Mouse (Mus musculus) cerebellum, postnatal 25 days (tissue): ENCODE measurements at regions not wholly inside any gene's neighbourhood (a gene's known extent, or its start where the extent isn't known, plus 50 kb on each side); places are given as distances from the start of the nearest gene placed in this dataset.

ENCODE experiments used
- DNase-seq, 2 experiments: peaks; one replicate each; pipeline ENCODE4 v3.0.0; 2021; ENCODE audit warnings: mixed read lengths in 2 of 2

DNA sequence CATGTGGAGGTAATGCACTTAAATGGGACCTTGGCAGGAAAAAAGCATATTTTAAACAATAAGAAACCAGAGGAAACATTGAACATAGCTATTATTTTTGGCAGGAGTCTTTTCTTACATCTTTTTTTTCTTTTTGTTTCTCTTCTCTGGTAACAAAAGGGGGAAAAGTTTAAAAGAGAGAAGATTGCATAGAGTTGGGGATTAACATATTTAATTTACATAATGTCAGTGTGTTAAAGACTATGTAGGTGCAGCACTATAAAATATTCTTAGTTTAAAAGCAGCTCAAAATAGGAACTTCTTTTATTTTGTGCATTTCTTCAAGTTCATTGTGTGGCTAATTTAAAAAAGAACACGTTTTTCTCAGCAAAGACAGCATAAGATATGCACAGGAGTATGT is 1087.5 kb downstream of the Cdh11 start:
- DNase-seq: no peak

DNA sequence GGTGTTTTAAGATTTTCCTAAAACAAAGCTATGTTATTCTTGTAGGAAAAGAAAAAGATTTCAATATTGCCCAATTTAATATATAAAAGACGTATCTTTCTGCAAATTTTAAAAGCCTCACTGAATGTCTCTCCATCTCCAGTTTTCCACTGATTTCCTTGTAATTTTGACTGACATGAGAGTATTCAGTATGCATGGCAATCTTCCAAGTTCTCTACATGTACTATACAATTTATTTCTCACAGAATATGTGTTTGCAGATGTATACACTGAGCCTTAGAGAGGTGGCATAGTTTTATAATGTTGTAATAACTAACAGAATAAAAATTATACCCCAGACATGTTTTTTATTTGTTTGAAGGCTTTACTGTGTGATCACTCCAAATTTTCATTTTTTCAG is 1094.5 kb downstream of the Cdh11 start:
- no peak for DNase-seq

DNA sequence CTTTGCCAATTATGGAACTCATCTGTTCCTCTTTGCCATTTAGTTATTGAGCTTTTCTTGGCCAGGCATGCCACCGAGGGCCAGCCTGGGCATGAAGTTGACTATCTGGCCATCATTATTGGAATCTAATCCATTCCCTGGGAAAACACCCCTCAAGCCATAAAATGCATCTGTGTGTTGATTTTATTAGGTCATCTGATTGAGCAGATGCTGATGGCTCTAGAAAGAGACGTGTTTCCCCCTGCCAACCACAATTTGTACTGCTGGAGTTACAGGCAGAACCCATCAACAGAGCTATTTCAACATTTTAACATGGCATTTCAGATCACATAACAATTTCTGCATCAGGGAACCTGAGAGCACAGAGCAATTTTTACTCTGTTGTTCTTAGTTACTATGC is 1116.5 kb downstream of the Cdh11 start:
- DNase-seq: no peak

DNA sequence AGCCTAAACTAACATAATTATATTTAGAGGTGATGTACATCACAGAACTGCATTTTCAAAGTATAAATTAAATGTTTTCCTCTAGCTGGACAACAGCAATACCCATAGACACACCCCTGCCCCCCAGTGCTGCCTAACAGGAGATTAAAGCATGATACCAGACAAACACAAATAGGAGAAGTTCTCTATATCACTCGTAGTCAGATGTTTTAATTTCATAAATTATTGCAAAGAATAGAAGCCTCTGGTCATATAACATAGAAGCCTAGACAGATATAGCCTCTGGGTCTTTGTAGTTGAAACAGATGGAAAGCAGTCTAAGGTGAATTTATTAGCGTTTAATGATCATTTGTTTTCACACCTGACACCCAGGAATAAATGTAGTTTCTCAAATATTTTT is 1122.6 kb downstream of the Cdh11 start:
- no peak for DNase-seq

DNA sequence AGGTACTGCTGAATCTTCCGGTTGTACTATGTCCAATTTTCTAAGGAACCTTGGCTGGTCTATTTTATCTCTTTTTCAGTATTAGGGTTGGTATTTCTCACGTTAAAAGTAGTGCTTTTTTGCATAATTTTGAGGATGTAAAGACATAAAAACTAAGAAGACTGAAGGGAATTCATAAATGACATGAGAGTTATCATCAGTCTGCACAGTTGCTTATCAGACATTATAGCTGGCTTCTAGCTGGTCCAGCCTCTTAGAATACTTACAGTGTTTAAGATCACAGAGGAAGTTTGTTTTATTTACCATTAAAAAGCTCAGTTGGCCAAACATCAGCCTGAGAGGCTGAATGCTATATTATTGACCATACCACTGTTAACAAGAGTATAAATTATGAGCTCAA is 1130.2 kb downstream of the Cdh11 start:
- DNase-seq: no peak

DNA sequence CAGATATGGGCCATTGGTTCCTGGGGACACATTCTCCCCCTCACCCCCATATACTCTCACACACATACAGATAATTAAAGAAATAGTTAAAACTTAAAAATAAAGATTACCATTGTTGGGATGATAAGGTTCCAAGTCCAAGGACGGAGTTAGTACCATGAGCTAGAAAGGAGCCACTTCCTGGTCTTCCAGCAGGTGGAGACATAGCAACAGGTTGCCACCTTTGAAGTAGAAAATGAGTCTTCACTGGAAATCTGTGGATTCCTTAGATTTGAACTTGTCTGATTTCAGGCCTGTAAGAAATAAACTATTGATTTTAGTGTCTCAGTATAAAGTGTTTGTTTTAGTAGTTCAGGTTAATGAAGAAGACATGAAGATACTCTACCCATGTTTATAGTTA is 1156.6 kb downstream of the Cdh11 start:
- DNase-seq: no peak

DNA sequence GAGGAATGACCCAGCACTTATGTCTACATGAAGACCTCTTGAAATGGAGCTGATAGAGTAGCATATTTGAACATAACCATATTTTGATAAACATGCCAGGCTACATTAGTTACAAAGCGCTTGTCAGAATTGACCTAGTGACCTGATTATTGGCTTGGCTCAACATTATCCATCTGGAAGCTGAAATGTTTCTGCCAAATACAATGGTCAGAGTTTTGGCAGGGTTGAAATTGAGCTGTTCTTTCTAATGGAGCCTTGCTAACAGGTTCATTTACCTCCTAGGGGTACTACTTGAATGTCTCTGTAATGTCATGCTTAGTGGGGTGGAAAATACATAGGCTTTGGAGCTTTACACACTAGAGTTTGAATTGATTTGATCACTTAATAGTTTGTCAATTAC is 1163.5 kb downstream of the Cdh11 start:
- DNase-seq: peak in 1 of 2 experiments; percentile 3

DNA sequence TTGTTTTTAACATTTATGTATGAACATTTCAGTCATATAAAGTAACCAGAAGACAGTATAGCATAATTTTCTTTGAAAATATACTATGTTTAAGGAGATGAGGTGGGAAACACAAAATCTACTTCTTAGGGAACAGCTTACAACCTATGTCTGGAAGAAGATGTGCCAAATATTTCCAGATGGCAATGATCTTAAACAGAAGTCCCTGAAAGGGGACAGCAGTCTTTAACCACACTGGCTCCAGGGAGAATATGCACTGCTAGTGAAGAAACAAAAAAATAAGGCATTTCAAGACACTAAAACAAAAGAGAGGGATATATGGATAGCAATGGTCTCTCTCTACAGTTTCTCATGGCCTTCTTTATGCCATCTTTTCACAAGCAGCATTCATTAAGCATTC is 1194.3 kb downstream of the Cdh11 start:
- no peak for DNase-seq

DNA sequence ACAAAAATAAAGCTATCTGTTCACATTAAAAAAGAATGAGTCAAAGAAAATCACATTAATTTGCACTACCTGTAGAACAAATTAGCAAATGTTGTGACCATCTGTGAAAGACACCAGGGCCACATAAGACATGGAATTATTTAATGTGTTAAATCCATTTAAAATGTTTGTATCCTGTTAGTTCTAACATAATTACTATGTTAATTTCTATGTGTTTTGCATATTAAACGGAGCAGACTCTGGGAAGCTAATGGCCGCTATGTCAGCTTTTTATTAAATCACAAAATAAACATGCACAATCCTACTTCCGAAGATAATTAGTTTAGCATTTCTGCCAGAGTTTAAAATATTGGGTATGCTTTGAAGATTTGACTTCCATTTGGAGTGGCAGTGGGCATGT is 1194.8 kb downstream of the Cdh11 start:
- no peak for DNase-seq

DNA sequence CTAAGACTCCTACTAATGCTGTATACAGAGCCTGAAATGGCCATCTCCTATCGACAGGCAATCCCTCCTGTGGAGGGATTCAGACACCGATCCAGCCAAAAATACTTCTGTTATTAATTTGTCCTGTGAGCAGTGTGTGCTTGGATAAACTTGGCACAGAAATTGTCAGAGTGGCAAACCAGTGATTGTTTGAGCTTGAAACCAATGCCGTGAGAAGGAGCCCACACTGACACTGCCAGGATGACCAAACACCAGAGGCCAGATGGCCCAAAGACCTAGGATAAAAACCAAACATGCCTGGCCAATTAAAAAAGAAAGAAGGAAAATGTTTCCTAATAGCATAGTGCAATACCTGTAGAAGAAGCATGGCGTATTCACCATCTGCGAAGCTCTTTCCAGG is 1221.0 kb downstream of the Cdh11 start:
- DNase-seq: peak; percentile 35 to 52

DNA sequence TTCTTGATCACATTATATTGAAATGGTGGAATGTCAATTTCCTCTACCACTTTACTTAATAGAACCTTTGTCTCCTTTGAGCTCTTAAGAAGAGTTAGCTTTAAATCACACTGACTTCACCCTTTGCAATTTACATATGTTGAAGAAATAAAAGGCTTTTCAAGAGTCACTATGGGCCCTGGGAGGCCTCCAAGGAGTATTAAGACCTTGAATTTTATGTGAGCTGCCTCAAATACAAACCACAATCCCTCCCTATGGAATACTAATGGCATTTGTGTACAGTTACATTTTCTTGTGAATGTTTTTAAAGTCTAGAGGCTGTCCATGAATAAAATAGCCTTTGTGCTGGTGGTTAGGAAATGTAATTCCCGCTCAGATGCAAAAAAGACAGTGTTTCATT is 1262.7 kb downstream of the Cdh11 start:
- no peak for DNase-seq

DNA sequence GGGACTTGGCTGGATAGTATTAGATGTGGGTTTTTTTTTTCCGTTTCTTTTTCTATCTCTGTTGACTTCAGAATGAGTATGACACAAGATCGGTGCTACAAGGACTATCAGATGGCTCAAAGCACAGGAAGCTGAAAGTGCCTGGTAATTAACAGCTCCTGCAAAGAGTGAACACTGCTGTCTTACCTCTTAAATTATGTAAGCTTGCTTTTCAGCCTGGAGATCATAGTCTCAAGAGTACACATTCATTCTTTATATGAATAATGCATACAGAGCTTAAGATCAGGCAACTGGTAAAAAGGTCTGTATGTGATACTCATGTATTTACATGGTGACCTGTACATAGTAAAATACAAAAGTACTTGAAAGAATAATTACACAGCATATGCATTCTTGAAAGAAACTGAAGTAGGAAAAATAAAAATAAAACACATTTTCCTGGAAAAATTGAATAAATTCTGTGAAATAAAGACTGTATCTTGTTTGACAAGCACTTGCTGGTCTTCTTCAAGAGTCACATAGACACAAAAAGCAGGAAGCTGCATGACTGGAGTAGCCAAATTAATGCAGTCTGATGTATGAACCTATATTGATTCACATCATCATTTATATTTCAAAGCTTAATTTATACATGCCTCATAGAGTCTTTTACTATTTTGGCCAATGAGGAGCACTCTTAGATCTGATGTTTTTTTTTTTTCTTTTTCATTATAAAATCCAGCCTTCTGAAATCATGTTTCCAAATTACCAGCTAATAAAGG is 1306.7 kb downstream of the Cdh11 start:
- DNase-seq: no peak

DNA sequence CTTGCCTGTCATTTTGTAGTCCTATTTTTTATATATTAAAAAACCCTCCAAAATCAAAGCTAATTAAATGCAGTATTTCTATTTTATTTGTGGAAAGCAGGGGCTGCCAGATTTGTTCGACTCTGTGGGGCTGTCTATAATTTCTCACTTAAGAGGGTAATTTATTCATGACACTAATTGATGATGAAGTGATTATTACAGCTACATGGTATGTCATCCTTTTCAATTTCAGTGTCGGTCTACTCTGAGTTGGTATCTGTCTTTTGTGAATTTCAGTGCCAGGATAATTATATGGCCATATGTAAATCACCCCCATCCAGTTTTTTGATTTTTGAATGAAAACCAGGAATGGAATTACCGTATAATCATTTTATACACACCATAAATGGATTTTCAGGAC is 1319.1 kb downstream of the Cdh11 start:
- no peak for DNase-seq

DNA sequence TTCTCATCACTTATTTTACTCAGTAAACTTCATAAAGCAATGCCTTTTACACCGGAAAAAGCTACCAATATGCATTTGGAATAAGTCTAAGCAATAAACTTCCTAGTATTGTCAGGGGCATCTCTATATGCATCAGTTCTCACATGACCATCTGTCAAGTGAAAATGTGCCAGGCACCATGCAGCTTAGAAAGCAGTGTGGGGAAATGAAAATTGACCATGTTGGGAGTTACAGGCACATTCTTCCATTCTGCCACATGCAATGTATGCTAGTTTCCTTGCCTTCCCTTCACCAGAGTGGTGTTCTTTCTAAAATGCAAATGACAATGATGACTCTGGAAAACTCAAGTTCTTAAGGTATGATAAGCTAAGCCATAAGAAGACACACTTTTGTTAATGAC is 1322.9 kb downstream of the Cdh11 start:
- DNase-seq: peak; percentile 87 to 90

DNA sequence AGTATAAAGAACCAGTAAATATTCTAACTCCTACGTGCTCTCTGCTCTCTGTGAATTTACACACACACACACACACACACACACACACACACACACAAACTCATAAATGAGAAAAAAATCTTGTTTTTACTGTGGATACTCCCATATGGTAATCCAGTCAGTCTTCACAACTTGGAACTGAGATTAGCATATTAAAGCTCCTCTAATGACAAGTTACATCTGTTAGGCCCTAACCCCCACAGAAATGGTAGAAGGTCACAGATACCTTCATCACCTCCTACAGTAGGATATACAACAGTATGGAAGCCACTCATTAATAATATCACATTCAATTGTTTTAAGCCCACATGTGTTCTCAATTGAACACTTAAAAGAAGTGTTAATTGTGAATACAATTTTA is 1340.7 kb downstream of the Cdh11 start:
- DNase-seq: no peak

DNA sequence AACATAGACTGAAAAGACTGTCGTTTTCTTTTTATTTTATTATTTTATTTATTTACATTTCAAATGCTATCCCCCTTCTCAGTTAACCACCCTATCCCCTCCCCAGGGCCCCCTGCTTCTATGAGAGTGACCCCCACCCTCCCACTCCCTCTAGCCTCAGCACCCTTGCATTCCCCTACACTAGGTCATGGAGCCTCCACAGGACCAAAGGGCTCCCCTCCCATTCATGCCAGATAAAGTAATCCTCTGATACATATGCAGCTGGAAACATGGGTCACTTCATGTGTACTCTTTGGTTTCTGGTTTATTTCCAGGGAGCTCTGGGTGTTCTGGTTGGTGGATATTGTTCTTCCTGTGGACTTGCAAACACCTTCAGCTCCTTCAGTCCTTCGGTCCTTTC is 1342.9 kb downstream of the Cdh11 start:
- DNase-seq: no peak

DNA sequence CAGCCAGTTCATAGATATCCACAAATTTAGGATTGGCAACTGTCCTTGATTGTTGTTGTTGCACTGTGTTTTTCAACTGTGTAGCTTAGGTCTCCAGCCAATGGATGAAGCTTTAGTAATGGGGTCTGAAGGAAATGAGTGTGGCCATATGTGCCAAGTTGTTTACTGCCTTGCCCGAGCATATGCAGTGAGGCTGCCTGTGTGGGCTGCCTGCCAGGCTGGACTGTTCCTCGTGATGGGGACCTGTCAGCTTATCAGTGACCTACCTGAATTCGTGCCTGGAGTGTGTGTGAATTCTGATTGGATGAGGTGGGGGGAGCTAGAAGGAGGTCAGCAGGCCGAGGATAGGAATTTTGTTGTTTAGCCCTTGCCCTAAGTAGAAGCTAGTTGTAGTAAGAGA is 1349.8 kb downstream of the Cdh11 start:
- peak; percentile 61 to 74 for DNase-seq
